Mouse (Mus musculus) liver, embryonic 13.5 days (tissue): ENCODE results near the gene Nfyc. TPM values are rescaled to one million over a fixed set of nuclear protein-coding genes. Genes with fewer than 3 reads are reported as not detected.

ENCODE experiments used
- ATAC-seq: fragments of 200-750 bp; cut with Nextera tagmentation; 2 replicates; pipeline ENCODE4 v1.8.0; 2017; ENCODE audit warnings: low read depth, mild to moderate bottlenecking, moderate number of reproducible peaks, moderate library complexity
- DNase-seq: peaks from one replicate; pipeline ENCODE4 v3.0.0; 2022
- H3K27ac ChIP-seq: fragments of 300-500 bp; sonication (generic); 2 replicates; pipeline ENCODE4 v1.5.1; 2015; ENCODE audit warnings: moderate library complexity, mild to moderate bottlenecking, inconsistent platforms
- H3K27me3 ChIP-seq: fragments of 300-500 bp; sonication (generic); 2 replicates; pipeline ENCODE4 v1.6.1; 2015; ENCODE audit warnings: mild to moderate bottlenecking, inconsistent platforms
- H3K36me3 ChIP-seq: fragments of 300-500 bp; sonication (generic); 2 replicates; pipeline ENCODE4 v1.6.1; 2015; ENCODE audit warnings: mild to moderate bottlenecking, inconsistent platforms
- H3K4me1 ChIP-seq: fragments of 300-500 bp; sonication (generic); replicated peaks from 2 replicates; pipeline ENCODE4 v1.6.1; 2015; ENCODE audit warnings: inconsistent platforms
- H3K4me2 ChIP-seq: fragments of 300-500 bp; sonication (generic); 2 replicates; pipeline ENCODE4 v1.6.1; 2015; ENCODE audit warnings: inconsistent platforms, mild to moderate bottlenecking, moderate library complexity
- H3K4me3 ChIP-seq: fragments of 300-500 bp; sonication (generic); replicated peaks from 2 replicates; pipeline ENCODE4 v1.5.1; 2015; ENCODE audit warnings: mild to moderate bottlenecking, inconsistent platforms
- H3K9ac ChIP-seq: fragments of 300-500 bp; sonication (generic); 2 replicates; pipeline ENCODE4 v1.6.1; 2015; ENCODE audit warnings: mild to moderate bottlenecking, inconsistent platforms
- H3K9me3 ChIP-seq: fragments of 300-500 bp; sonication (generic); replicated peaks from 2 replicates; pipeline ENCODE4 v1.6.1; 2016; ENCODE audit warnings: inconsistent platforms
- WGBS: fragments of 180-500 bp; shearing (Covaris S2); methylation state at CpG from one replicate; pipeline ENCODE4 v1.1.7; 2015; ENCODE audit not compliant: insufficient replicate concordance; 5-methylcytosine and 5-hydroxymethylcytosine counted together
- polyA plus RNA-seq: library from polyadenylated mRNA; unstranded; fragments of >200 nt; fragmentation: Nextera tagmentation; extraction: Ambion mirVana; gene quantifications from 2 replicates; pipeline ENCODE4 v1.2.1, GENCODE M21; 2015

Nfyc gene
- polyA plus RNA-seq, 1 experiment from 2014 or later, result 54.1 TPM

DNA sequence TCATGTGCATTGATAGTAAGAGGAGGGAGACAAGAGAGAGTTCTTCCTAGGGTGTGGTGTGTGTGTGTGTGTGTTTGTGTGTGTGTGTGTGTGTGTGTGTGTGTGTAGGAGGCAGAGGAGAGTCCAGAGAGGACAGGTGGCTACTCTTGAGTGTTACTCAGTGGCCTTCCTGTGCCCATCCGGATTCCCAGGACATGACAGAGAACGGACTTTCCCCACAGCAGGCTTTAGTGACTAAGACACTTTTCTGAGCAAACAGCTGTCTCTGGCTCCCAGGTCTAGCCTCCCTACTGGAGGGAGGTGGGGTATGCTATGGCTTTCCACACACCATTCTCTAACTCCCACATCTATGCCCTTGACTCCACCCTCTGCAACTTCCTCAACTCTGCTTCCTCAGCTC, 81.8 kb downstream of the Nfyc start:
- ATAC-seq (no peak), DNase-seq (no peak)
- Histone ChIP-seq H3K9me3 (no peaks in the 10 kb centered on the region), H3K27me3 (peaks cover 83% of the 10 kb centered on the region), H3K4me1 (peaks cover 15% of the 10 kb centered on the region), H3K4me2 (no peak overlapping the region), H3K4me3 (no peak overlapping the region), H3K27ac (no peak overlapping the region), H3K36me3 (no peaks in the 10 kb centered on the region), H3K9ac (no peak overlapping the region)
- WGBS, result 9% methylated on average over 2 of the region's 2 CpGs

DNA sequence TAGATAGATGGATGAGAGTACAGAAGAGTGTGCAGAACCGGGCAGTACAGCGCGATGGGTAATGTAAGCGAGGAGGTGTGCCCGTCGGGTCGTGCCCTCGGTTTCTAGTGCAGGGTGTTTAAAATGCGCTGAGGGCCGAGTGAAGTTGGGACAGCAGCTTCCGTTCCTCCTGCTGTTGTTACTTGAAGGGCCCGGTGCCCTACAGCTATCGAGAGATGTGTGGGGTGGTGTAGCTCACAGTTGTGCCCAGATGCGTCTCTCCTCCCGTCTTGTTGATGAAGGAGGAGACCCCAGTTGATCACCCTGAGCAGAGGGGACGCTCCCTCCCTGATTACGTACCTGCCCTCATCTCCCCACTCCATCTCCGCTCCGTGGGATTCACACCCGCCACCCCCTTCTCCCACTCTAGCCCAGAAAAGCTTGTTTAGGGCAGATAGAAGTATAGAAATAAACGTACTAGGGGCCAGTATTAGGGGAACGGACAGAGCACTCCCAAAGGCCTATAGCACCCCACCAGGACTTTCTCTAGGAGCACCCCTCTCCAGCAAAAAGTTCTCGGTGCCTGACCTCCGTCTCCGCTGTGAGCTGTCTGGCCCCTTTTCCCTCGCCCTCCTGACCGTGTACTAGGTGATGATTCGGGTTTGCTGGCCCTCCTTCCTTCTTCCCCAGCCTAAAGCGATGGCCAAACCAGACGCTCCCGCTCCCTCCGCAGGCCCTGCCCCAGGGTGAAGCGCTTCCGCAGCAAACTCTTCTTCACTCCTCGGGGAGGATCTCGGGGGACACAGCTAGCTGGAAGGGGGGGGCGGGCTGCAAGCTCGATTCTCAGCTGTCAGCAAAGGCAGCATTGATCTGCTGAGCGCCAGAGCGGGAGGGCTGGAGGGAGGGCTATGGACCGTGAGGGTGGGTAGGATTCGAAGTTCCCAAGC, 83.2 kb downstream of the Nfyc start, which contains the start of gene Kcnq4:
Kcnq4 (minus strand) TSS at position 672 of the 926 bp plus-strand sequence.
- Histone ChIP-seq H3K4me3 (peak within 1 kb of the TSS; percentile 64), H3K4me2 (peak within 1 kb of the TSS; percentile 82), H3K9me3 (no peaks in the 10 kb centered on the region), H3K9ac (no peak within 1 kb of the TSS), H3K27me3 (peaks cover 93% of the 10 kb centered on the region), H3K27ac (no peak within 1 kb of the TSS), H3K4me1 (peaks cover 15% of the 10 kb centered on the region), H3K36me3 (no peaks in the 10 kb centered on the region)
- DNase-seq (no peak), ATAC-seq (no peak)
- WGBS, result 4% methylated on average over 42 of the region's 42 CpGs

- Histone ChIP-seq H3K36me3 (no peaks in the 10 kb centered on the region), H3K4me1 (peaks cover 15% of the 10 kb centered on the region), H3K27me3 (peaks cover 100% of the 10 kb centered on the region), H3K9ac (peak overlapping the region; percentile 26; the same call in 1 of the 2 replicates), H3K27ac (no peak overlapping the region), H3K4me3 (peak overlapping the region; percentile 64), H3K9me3 (no peaks in the 10 kb centered on the region), H3K4me2 (peak overlapping the region; percentile 82)
- peak; percentile 19; the same call in 1 of the 2 replicates for ATAC-seq
- no peak for DNase-seq
- under 1% methylated on average over 60 of the region's 75 CpGs for WGBS
These were observed 84.1 kb downstream of the Nfyc start for GRCm38 (mm10) chr4:120747243-120747792.

DNA sequence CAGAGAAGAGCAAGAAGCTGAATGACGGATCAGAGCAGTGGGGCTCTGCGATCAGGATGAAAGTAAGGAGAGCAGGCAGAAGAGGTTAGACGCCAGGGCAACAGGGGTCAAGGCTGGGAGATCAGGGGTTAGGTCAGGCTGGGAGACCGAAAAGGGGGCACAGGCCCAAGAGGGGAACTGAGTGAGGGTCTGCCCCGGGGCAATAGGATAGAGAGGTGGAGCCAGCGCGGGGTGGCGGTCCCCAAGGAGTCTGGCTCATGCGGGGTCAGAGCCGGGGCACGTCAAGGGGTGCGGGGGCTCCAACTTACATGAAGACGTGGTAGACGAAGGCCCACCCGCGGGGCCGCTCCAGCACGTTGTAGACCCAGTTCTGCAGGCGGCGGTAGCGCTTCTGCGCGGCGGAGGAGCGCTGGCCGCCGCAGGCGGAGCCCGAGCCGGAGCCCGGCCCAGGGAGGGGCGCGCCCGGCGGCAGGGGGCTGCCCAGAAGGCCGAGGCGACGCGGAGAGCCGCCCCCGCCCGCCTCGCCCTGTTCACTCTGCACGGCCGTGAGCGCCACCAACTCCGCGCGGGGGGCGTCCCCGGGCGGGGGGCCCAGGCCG, 84.7 kb downstream of the Nfyc start:
- peak overlapping the region; percentile 26; the same call in 1 of the 2 replicates for H3K9ac ChIP-seq

DNA sequence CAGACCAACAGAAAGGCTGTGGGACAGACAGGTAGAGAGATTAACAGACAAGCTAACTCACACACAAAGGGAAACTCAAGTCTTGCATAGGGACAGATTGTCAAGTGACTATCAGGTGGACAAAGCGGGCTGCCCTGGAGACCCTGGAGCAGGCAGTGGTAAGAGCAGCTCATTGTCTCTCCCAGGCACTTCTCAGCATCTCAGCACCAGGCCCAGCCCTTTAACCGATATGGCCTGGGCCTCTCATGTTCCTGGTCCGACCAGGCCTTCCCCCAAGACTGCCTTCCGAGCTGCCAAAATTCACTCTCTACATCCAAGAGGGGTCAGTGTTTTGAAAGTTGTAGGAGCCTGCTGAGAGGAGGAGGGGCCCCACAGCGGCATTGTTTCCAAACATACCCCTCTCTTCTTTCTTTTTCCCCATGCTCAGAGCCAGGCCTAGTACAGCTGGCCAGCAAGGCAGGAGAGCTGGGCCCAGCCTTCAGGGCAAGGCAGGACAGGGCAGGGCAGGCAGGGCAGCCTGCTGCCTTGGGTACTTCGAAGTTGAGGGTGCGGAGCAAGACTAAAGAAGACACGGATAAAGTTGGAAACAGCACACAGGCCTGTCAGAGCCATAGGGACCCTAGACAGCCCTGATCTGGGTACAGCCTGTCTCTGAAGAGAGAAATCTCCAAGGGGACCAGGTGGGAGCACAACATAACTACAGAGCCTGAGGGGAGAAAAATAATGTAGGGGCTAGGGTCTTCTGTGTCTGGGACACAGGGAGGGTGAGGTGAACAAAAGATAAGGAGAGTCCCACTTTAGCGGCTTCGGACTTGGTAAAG, 85.4 kb downstream of the Nfyc start:
- peaks cover 15% of the 10 kb centered on the region for H3K4me1 ChIP-seq
- 38% methylated on average over 10 of the region's 10 CpGs for WGBS
- no peaks in the 10 kb centered on the region for H3K36me3 ChIP-seq
- peak overlapping the region; percentile 82; the same call in 1 of the 2 replicates for H3K4me2 ChIP-seq
- DNase-seq (no peak), ATAC-seq (peak; percentile 25; the same call in 1 of the 2 replicates)
- no peak overlapping the region for H3K4me3 ChIP-seq
- no peak overlapping the region for H3K9ac ChIP-seq
- no peak overlapping the region for H3K27ac ChIP-seq
- no peaks in the 10 kb centered on the region for H3K9me3 ChIP-seq
- H3K27me3 ChIP-seq, result peaks cover 100% of the 10 kb centered on the region

More for the DNA sequence above, 84.7 kb downstream of the Nfyc start:
- 5% methylated on average over 52 of the region's 53 CpGs for WGBS
- Histone ChIP-seq H3K36me3 (no peaks in the 10 kb centered on the region), H3K4me2 (peak overlapping the region; percentile 82), H3K9me3 (no peaks in the 10 kb centered on the region), H3K4me3 (peak overlapping the region; percentile 64), H3K27ac (no peak overlapping the region), H3K27me3 (peaks cover 100% of the 10 kb centered on the region), H3K4me1 (peaks cover 15% of the 10 kb centered on the region)
- DNase-seq, result no peak
- peak; percentile 27; the same call in 1 of the 2 replicates for ATAC-seq

- WGBS, result 36% methylated on average over 3 of the region's 3 CpGs
- Histone ChIP-seq H3K27me3 (peaks cover 99% of the 10 kb centered on the region), H3K27ac (no peak overlapping the region), H3K4me1 (peaks cover 15% of the 10 kb centered on the region), H3K9ac (no peak overlapping the region), H3K9me3 (no peaks in the 10 kb centered on the region), H3K4me3 (no peak overlapping the region), H3K4me2 (no peak overlapping the region), H3K36me3 (no peaks in the 10 kb centered on the region)
- ATAC-seq, result no peak
- DNase-seq, result no peak
These were observed 87.7 kb downstream of the Nfyc start for GRCm38 (mm10) chr4:120743636-120744035.

DNA sequence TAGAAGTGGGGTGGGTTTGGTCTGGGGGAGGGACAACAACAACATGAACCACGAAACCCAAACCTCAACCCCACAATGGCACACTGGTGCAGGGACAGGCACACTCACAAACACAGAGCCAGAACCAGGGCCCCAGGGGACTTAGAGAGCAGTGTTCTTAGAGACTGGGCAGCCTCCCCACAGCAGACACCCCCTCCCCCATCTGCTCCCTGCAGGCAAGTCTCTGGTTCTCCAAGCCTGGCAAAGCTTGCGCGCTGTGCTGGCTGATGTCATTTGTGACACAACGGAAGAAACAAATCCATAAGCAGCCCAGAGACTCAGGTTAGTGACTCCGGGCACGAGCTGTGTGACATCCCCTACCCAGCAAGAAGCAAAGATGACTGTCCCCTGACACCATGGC, 90.1 kb downstream of the Nfyc start:
- no peak overlapping the region for H3K4me3 ChIP-seq
- no peaks in the 10 kb centered on the region for H3K9me3 ChIP-seq
- DNase-seq (no peak), ATAC-seq (no peak)
- peaks cover 99% of the 10 kb centered on the region for H3K27me3 ChIP-seq
- H3K4me2 ChIP-seq, result no peak overlapping the region
- 64% methylated on average over 6 of the region's 6 CpGs for WGBS
- H3K36me3 ChIP-seq, result no peaks in the 10 kb centered on the region
- H3K4me1 ChIP-seq, result no peaks in the 10 kb centered on the region
- H3K9ac ChIP-seq, result no peak overlapping the region
- H3K27ac ChIP-seq, result no peak overlapping the region

GRCm38 (mm10) chr4:120734012-120734622, 97.3 kb downstream of the Nfyc start:
- Histone ChIP-seq H3K4me2 (no peak overlapping the region), H3K9ac (no peak overlapping the region), H3K27ac (no peak overlapping the region), H3K4me3 (no peak overlapping the region), H3K27me3 (peaks cover 90% of the 10 kb centered on the region), H3K4me1 (peaks cover 23% of the 10 kb centered on the region), H3K36me3 (no peaks in the 10 kb centered on the region), H3K9me3 (no peaks in the 10 kb centered on the region)
- ATAC-seq (no peak), DNase-seq (no peak)
- WGBS, result 67% methylated on average over 5 of the region's 5 CpGs

GRCm38 (mm10) chr4:120732737-120733136, 98.6 kb downstream of the Nfyc start:
- H3K27ac ChIP-seq, result no peak overlapping the region
- no peak for DNase-seq
- no peaks in the 10 kb centered on the region for H3K9me3 ChIP-seq
- no peak for ATAC-seq
- H3K36me3 ChIP-seq, result no peaks in the 10 kb centered on the region
- peaks cover 23% of the 10 kb centered on the region for H3K4me1 ChIP-seq
- no peak overlapping the region for H3K9ac ChIP-seq
- 64% methylated on average over 6 of the region's 6 CpGs for WGBS
- H3K4me3 ChIP-seq, result no peak overlapping the region
- H3K4me2 ChIP-seq, result no peak overlapping the region
- H3K27me3 ChIP-seq, result peaks cover 89% of the 10 kb centered on the region

- H3K27ac ChIP-seq, result no peak overlapping the region
- H3K4me3 ChIP-seq, result peak overlapping the region; percentile 64
- no peaks in the 10 kb centered on the region for H3K9me3 ChIP-seq
- H3K36me3 ChIP-seq, result no peaks in the 10 kb centered on the region
- H3K9ac ChIP-seq, result peak overlapping the region; percentile 69
- ATAC-seq (peak; percentile 89), DNase-seq (peak; percentile 63)
- H3K4me2 ChIP-seq, result peak overlapping the region; percentile 87
- H3K4me1 ChIP-seq, result peaks cover 23% of the 10 kb centered on the region
- WGBS, result under 1% methylated on average over 40 of the region's 40 CpGs
- peaks cover 88% of the 10 kb centered on the region for H3K27me3 ChIP-seq
These were observed 100.2 kb downstream of the Nfyc start for GRCm38 (mm10) chr4:120731030-120731644.
